ENCODE assay signal across 33 mouse cellular contexts in genomic region chr17:73719021-73719748, GRCm38 (mm10). TPM values are rescaled to one million over a fixed set of nuclear protein-coding genes. Genes with fewer than 3 reads are reported as not detected.
"Had no signal": no experiment of that assay in that cellular context is flagged by ENCODE, and none has a peak within 500 bp of the region (broad histone marks: within the 10 kb centered on the region; RNA-seq: fewer than 3 reads in every experiment).

No protein-coding gene starts in this region.

- H3K4me1 ChIP-seq: heart, embryonic 12.5 days; heart, embryonic 13.5 days; heart, embryonic 15.5 days; hindbrain, embryonic 12.5 days; hindbrain, embryonic 13.5 days; hindbrain, embryonic 15.5 days; intestine, embryonic 15.5 days; kidney, embryonic 15.5 days had no signal

- H3K4me3 ChIP-seq: heart, embryonic 12.5 days; heart, embryonic 13.5 days; heart, embryonic 15.5 days; hindbrain, embryonic 10.5 days; hindbrain, embryonic 12.5 days; hindbrain, embryonic 13.5 days; hindbrain, embryonic 15.5 days; intestine, embryonic 15.5 days; kidney, embryonic 15.5 days; layer of hippocampus, adult 2 months; left cerebral cortex, adult 2 months had no signal

- H3K9ac ChIP-seq: heart, embryonic 12.5 days; heart, embryonic 13.5 days; heart, embryonic 15.5 days; hindbrain, embryonic 12.5 days; hindbrain, embryonic 13.5 days; hindbrain, embryonic 14.5 days; hindbrain, embryonic 15.5 days; intestine, embryonic 15.5 days; kidney, embryonic 15.5 days had no signal

- H3K9me3 ChIP-seq: heart, embryonic 12.5 days; heart, embryonic 13.5 days; heart, embryonic 15.5 days; hindbrain, embryonic 10.5 days; hindbrain, embryonic 12.5 days; hindbrain, embryonic 13.5 days; hindbrain, embryonic 15.5 days; intestine, embryonic 15.5 days; kidney, embryonic 15.5 days had no signal

- H3K4me2 ChIP-seq: heart, embryonic 11.5 days; heart, embryonic 12.5 days; heart, embryonic 13.5 days; heart, embryonic 15.5 days; hindbrain, embryonic 12.5 days; hindbrain, embryonic 13.5 days; hindbrain, embryonic 14.5 days; hindbrain, embryonic 15.5 days; intestine, embryonic 15.5 days; kidney, embryonic 15.5 days had no signal

- H3K27ac ChIP-seq: heart, embryonic 13.5 days; heart, embryonic 15.5 days; hindbrain, embryonic 10.5 days; hindbrain, embryonic 12.5 days; hindbrain, embryonic 13.5 days; hindbrain, embryonic 14.5 days; hindbrain, embryonic 15.5 days; hindbrain, postnatal 0 days; intestine, embryonic 15.5 days; kidney, embryonic 15.5 days; kidney, postnatal 0 days; layer of hippocampus, adult 2 months; left cerebral cortex, adult 2 months had no signal

- DNase-seq: heart, postnatal 10 days; heart, postnatal 14 days; heart, postnatal 36 days; heart, postnatal 4 days; kidney, adult 11 months; kidney, adult 18-20 months; kidney, adult 2 months; kidney, adult 8-10 months; kidney, adult 9 months; kidney, postnatal 10 days; kidney, postnatal 14 days; kidney, postnatal 25 days; kidney, postnatal 36 days; kidney, postnatal 4 days; layer of hippocampus, adult 9-11 months; layer of hippocampus, postnatal 36 days had no signal

- H3K36me3 ChIP-seq: heart, embryonic 12.5 days; heart, embryonic 13.5 days; heart, embryonic 15.5 days; hindbrain, embryonic 10.5 days; hindbrain, embryonic 12.5 days; hindbrain, embryonic 13.5 days; hindbrain, embryonic 15.5 days; intestine, embryonic 15.5 days; kidney, embryonic 15.5 days had no signal

- H3K27me3 ChIP-seq: hindbrain, embryonic 12.5 days; hindbrain, embryonic 15.5 days; intestine, embryonic 15.5 days had no signal

RNA-seq across cellular contexts. Expression of gene Galnt14, which starts 8.9 kb away (rescaled TPM):
- total RNA-seq: heart, postnatal 14 days; heart, postnatal 25 days; heart, postnatal 36 days; hematopoietic stem cell, adult 5-6 weeks had no signal
